Mouse (Mus musculus): ENCODE results near the gene Ticrr. TPM values are rescaled to one million over a fixed set of nuclear protein-coding genes. Genes with fewer than 3 reads are reported as not detected.

Ticrr gene
- 10 to 100 TPM; 22.3 to 25.4 TPM for total RNA-seq (2023)

GRCm38 (mm10) chr7:79659578-79660290 is at the start of gene Ticrr:
Gene Ticrr (plus strand): TSS chr7:79660196.

GRCm38 (mm10) chr7:79617418-79617817 is 42.6 kb upstream of the Ticrr start, which contains the start of gene Rhcg:
Gene Rhcg (minus strand): TSS chr7:79617657.

DNA sequence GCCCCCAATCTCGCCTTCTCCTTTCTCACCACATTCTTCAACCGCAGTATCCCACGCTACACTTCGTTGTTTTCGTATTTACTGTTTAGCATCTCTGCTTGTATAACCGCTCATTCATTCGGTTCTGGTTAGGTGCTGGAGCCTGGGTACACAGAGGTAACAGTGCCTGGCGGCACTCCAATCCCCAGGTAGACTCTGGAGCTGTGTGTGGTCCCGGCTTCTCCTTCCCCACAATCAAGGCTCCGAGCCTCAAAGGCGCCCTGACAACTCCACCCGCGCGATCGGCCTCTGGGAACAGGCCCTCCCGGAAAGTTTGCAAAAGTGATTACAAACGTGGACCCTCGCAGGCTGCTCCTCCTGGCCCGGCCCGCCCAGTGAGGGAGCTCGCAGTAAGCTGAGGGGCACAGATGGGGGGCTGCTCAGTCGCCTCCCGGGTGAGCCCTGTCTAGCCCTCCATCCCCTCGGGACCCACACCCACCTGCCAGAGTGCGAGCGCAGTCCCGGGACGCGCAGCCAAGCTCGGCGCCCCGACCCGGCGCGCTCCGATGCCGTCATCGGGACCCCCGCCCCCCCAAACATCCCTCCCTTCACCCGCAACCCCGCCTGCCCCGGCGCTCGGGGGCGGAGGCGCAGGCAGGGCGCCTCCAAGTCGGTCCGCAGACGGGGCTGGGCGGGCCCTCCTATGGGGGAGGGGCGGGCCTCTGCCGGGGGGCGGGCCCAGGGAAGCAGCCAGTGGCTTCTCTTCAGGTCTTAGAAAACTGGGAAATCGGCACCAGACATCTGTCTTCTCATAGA is 55.4 kb downstream of the Ticrr start, which contains the start of gene Kif7:
Gene Kif7 (minus strand): TSS at position 534 of the 795 bp plus-strand sequence.

DNA sequence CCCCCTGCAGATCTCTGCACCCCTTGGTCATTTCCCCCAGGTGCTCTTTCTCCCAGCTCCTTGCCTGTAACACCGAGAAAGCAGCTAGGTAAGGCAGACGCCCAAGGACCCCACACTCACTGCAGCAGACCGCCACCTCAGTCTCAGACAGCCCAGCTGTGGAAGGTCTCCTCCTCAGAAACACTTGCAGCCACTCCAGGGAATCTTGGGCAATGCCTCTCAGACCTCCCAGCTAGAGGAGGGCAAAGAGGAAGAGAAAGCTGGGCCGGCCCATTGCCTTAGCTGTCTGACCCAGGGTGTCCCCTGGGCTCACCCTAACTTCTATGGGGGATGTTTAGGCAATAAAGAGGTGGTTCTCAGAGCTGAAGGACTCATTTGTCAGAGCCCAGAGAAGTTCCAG is 72.6 kb downstream of the Ticrr start, which contains the start of gene Plin1:
Gene Plin1 (minus strand): TSS at position 282 of the 400 bp plus-strand sequence.

GRCm38 (mm10) chr7:79742659-79743536 is 82.9 kb downstream of the Ticrr start, which contains the start of the genes Pex11a and Wdr93:
Gene Pex11a (minus strand): TSS chr7:79743131.
Gene Wdr93 (plus strand): TSS chr7:79743163.

Other genes starting within 250 kb of the Ticrr start
- 100 to 1,000 TPM in 1 of 2 experiments, 10 to 100 TPM in 1; 92.3 to 122 TPM for gene Polg, start 193.8 kb upstream of the Ticrr start, total RNA-seq (2023)
- gene Rhcg, start 42.5 kb upstream of the Ticrr start, total RNA-seq (2023) = under 1 TPM; 0.59 to 0.82 TPM
- gene Kif7, start 55.5 kb downstream of the Ticrr start, total RNA-seq (2023) = under 1 TPM; 0.20 to 0.40 TPM
- not detected for gene Plin1, start 72.7 kb downstream of the Ticrr start, total RNA-seq (2023)
- 1 to 10 TPM; 1.4 to 1.9 TPM for gene Pex11a, start 82.9 kb downstream of the Ticrr start, total RNA-seq (2023)
- gene Wdr93, start 83.0 kb downstream of the Ticrr start, total RNA-seq (2023) = not detected
- gene Mesp1, start 133.6 kb downstream of the Ticrr start, total RNA-seq (2023) = not detected
- gene Mesp2, start 150.5 kb downstream of the Ticrr start, total RNA-seq (2023) = under 1 TPM in 1 of 2 experiments, not detected in 1; 0.39 TPM
- under 1 TPM; 0.55 to 0.60 TPM for gene Anpep, start 200.9 kb downstream of the Ticrr start, total RNA-seq (2023)